In the genomic region with DNA sequence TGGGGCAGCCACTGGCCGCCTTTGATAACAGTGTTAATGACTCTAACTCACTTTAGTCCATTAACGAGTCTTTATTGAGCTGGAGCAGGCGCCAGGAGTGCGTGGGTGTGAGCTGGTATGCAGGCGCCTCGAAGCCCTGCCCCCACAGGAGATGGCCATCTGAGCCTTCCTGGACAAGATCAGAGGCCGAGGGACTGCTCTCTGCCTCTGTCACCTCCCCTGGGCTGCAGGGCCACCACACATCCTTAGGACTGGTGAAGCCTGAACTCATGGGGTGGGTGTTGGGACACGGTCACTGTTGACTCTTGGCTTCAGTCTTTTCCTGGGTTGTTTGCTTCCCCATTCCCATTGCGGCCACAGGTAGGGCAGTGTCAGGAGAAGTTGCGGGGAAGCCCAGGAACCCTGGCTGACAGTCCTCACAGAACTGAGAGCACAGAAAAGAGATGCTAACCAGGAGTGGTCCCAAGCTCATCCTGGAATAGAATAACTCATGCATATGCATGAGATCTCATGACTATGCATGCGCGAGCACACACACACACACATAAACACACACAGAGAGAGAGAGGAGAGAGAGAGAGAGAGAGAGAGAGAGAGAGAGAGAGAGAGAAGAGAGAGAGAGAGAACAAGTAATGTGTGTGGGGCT, we compare ENCODE assay signal across 9 mouse cellular contexts.
A peak's percentile ranks its signal among the peaks of the same experiment; 100 is the strongest.
DNase-seq lines count a peak whose midpoint lies in the region; ATAC-seq and TF ChIP-seq lines count a peak whose summit lies in the region.
"Had no signal": no experiment of that assay in that cellular context is flagged by ENCODE, and none has a peak within 500 bp of the region (broad histone marks: within the 10 kb centered on the region; RNA-seq: fewer than 3 reads in every experiment).

No protein-coding gene starts in this region.

- no peak for TF ChIP-seq CTCF in lung, postnatal 0 days (IDR thresholded peaks at IDR 0.05)

- no peak overlapping the region for H3K27ac ChIP-seq in embryonic facial prominence, embryonic 14.5 days (replicated peaks; ENCODE audit: low read depth, low read length)
- H3K27ac ChIP-seq in hindbrain, embryonic 13.5 days: peak overlapping the region; percentile 78
- peak overlapping the region; percentile 70; the same call in 1 of the 2 replicates for H3K27ac ChIP-seq in midbrain, embryonic 13.5 days
- H3K27ac ChIP-seq in lung, postnatal 0 days (ENCODE audit: low read length): no peak overlapping the region
- H3K27ac ChIP-seq: liver, embryonic 13.5 days had no signal

- no peak overlapping the region for H3K4me3 ChIP-seq in embryonic facial prominence, embryonic 14.5 days (ENCODE audit: low read depth, low read length)
- H3K4me3 ChIP-seq in hindbrain, embryonic 13.5 days: no peak overlapping the region
- no peak overlapping the region for H3K4me3 ChIP-seq in midbrain, embryonic 13.5 days (replicated peaks)
- H3K4me3 ChIP-seq in lung, postnatal 0 days (ENCODE audit: low read depth, low read length): no peak overlapping the region
- H3K4me3 ChIP-seq: liver, embryonic 13.5 days; myocyte had no signal

- ATAC-seq in embryonic facial prominence, embryonic 14.5 days (ENCODE audit: low read depth): no peak
- ATAC-seq in hindbrain, embryonic 13.5 days (ENCODE audit: low FRiP score): peak; percentile 52
- ATAC-seq in midbrain, embryonic 13.5 days: peak; percentile 81
- ATAC-seq in monocyte, adult 5-6 weeks (replicated peaks; ENCODE audit: insufficient number of reproducible peaks, low FRiP score, low TSS enrichment, poor library complexity, severe bottlenecking): no peak
- ATAC-seq in lung, postnatal 0 days: no peak

- H3K4me1 ChIP-seq in embryonic facial prominence, embryonic 14.5 days (ENCODE audit: control insufficient read depth, insufficient read depth, low read length): peaks cover 4% of the 10 kb centered on the region; the same call in 1 of the 2 replicates
- peaks cover 49% of the 10 kb centered on the region for H3K4me1 ChIP-seq in hindbrain, embryonic 13.5 days (replicated peaks)
- H3K4me1 ChIP-seq in midbrain, embryonic 13.5 days (replicated peaks): peaks cover 50% of the 10 kb centered on the region
- no peaks in the 10 kb centered on the region for H3K4me1 ChIP-seq in lung, postnatal 0 days (ENCODE audit: insufficient read depth, low read depth, low read length)

- H3K4me2 ChIP-seq in embryonic facial prominence, embryonic 14.5 days (ENCODE audit: low read depth, low read length): no peak overlapping the region
- peak overlapping the region; percentile 8; the same call in 1 of the 2 replicates for H3K4me2 ChIP-seq in hindbrain, embryonic 13.5 days
- peak overlapping the region; percentile 11; the same call in 1 of the 2 replicates for H3K4me2 ChIP-seq in midbrain, embryonic 13.5 days (replicated peaks)
- no peak overlapping the region for H3K4me2 ChIP-seq in lung, postnatal 0 days (replicated peaks; ENCODE audit: low read depth, low read length)
- H3K4me2 ChIP-seq: liver, embryonic 13.5 days had no signal

- no peaks in the 10 kb centered on the region for H3K9me3 ChIP-seq in embryonic facial prominence, embryonic 14.5 days (ENCODE audit: control insufficient read depth, low read length)
- H3K9me3 ChIP-seq in hindbrain, embryonic 13.5 days: no peaks in the 10 kb centered on the region
- no peaks in the 10 kb centered on the region for H3K9me3 ChIP-seq in midbrain, embryonic 13.5 days
- H3K9me3 ChIP-seq in lung, postnatal 0 days (ENCODE audit: low read length): no peaks in the 10 kb centered on the region
- H3K9me3 ChIP-seq: liver, embryonic 13.5 days had no signal

- WGBS in embryonic facial prominence, embryonic 14.5 days: 56% methylated on average over 12 of the region's 12 CpGs
- WGBS in hindbrain, embryonic 13.5 days: 22% methylated on average over 12 of the region's 12 CpGs
- WGBS in midbrain, embryonic 13.5 days: 37% methylated on average over 12 of the region's 12 CpGs
- 37% methylated on average over 12 of the region's 12 CpGs for WGBS in lung, postnatal 0 days

- TF ChIP-seq EP300 in lung, postnatal 0 days (IDR thresholded peaks at IDR 0.05): no peak

- peak; percentile 9 for DNase-seq in kidney, adult 18-20 months
- no peak for DNase-seq in kidney, adult 11 months
- DNase-seq in embryonic facial prominence, embryonic 14.5 days (ENCODE audit: low spot score): peak; percentile 18
- DNase-seq in lung, postnatal 0 days (ENCODE audit: low spot score): no peak
- DNase-seq: liver, embryonic 13.5 days had no signal

- H3K9ac ChIP-seq in embryonic facial prominence, embryonic 14.5 days (ENCODE audit: low read depth, low read length): no peak overlapping the region
- no peak overlapping the region for H3K9ac ChIP-seq in hindbrain, embryonic 13.5 days
- no peak overlapping the region for H3K9ac ChIP-seq in midbrain, embryonic 13.5 days (replicated peaks)
- no peak overlapping the region for H3K9ac ChIP-seq in lung, postnatal 0 days (replicated peaks; ENCODE audit: low read depth)
- H3K9ac ChIP-seq: liver, embryonic 13.5 days had no signal

- no peaks in the 10 kb centered on the region for H3K36me3 ChIP-seq in embryonic facial prominence, embryonic 14.5 days (ENCODE audit: control insufficient read depth, insufficient read depth, low read length)
- no peaks in the 10 kb centered on the region for H3K36me3 ChIP-seq in hindbrain, embryonic 13.5 days
- H3K36me3 ChIP-seq in midbrain, embryonic 13.5 days: no peaks in the 10 kb centered on the region
- no peaks in the 10 kb centered on the region for H3K36me3 ChIP-seq in lung, postnatal 0 days (ENCODE audit: insufficient read depth, low read length)
- H3K36me3 ChIP-seq: liver, embryonic 13.5 days had no signal

- no peaks in the 10 kb centered on the region; the same call in 1 of the 2 replicates for H3K27me3 ChIP-seq in embryonic facial prominence, embryonic 14.5 days (replicated peaks; ENCODE audit: control insufficient read depth, insufficient read depth, low read length)
- H3K27me3 ChIP-seq in hindbrain, embryonic 13.5 days: no peaks in the 10 kb centered on the region; the same call in none of the 2 replicates
- no peaks in the 10 kb centered on the region for H3K27me3 ChIP-seq in midbrain, embryonic 13.5 days
- no peaks in the 10 kb centered on the region for H3K27me3 ChIP-seq in lung, postnatal 0 days (replicated peaks; ENCODE audit: insufficient read depth, low read length)
- H3K27me3 ChIP-seq: liver, embryonic 13.5 days had no signal

Comparison
In these comparisons a context has a peak if more than half of its experiments do, and no peak if none do; other contexts are left out.
1. DNase-seq: peak in kidney, adult 18-20 months (single experiment) and embryonic facial prominence, embryonic 14.5 days (single experiment); none in kidney, adult 11 months (single experiment) and lung, postnatal 0 days (single experiment).
2. ATAC-seq: peak in hindbrain, embryonic 13.5 days (single experiment) and midbrain, embryonic 13.5 days (single experiment); none in embryonic facial prominence, embryonic 14.5 days (single experiment), monocyte, adult 5-6 weeks (single experiment) and lung, postnatal 0 days (single experiment).
3. H3K27ac ChIP-seq: peak in hindbrain, embryonic 13.5 days (single experiment) and midbrain, embryonic 13.5 days (single experiment); none in embryonic facial prominence, embryonic 14.5 days (single experiment) and lung, postnatal 0 days (single experiment).
4. H3K4me2 ChIP-seq: peak in hindbrain, embryonic 13.5 days (single experiment) and midbrain, embryonic 13.5 days (single experiment); none in embryonic facial prominence, embryonic 14.5 days (single experiment) and lung, postnatal 0 days (single experiment).